Comparison of ENCODE assay signal across 24 mouse cellular contexts in genomic region chr12:31209377-31209805, GRCm38 (mm10). TPM values are rescaled to one million over a fixed set of nuclear protein-coding genes. Genes with fewer than 3 reads are reported as not detected.
DNase-seq lines count a peak whose midpoint lies in the region; ATAC-seq lines count a peak whose summit lies in the region.
"Had no signal": no experiment of that assay in that cellular context is flagged by ENCODE, and none has a peak within 500 bp of the region (broad histone marks: within the 10 kb centered on the region; RNA-seq: fewer than 3 reads in every experiment).

No protein-coding gene starts in this region.

- peak overlapping the region; percentile 62 for H3K27ac ChIP-seq in neural tube, embryonic 13.5 days (replicated peaks)
- peak overlapping the region; percentile 42; the same call in 1 of the 2 replicates for H3K27ac ChIP-seq in midbrain, embryonic 12.5 days (replicated peaks)
- H3K27ac ChIP-seq: embryonic facial prominence, embryonic 15.5 days; limb, embryonic 13.5 days; liver, embryonic 14.5 days had no signal

- H3K9me3 ChIP-seq in neural tube, embryonic 13.5 days = no peaks in the 10 kb centered on the region
- H3K9me3 ChIP-seq in midbrain, embryonic 12.5 days = no peaks in the 10 kb centered on the region
- H3K9me3 ChIP-seq: embryonic facial prominence, embryonic 15.5 days; heart, embryonic 15.5 days; limb, embryonic 13.5 days; megakaryocyte, embryonic 14.5 days had no signal

- 26% methylated on average over 5 of the region's 5 CpGs for WGBS in neural tube, embryonic 13.5 days
- 19% methylated on average over 5 of the region's 5 CpGs for whole genome bisulfite sequencing in midbrain, embryonic 12.5 days

- H3K9ac ChIP-seq in neural tube, embryonic 13.5 days = no peak overlapping the region
- H3K9ac ChIP-seq in midbrain, embryonic 12.5 days (replicated peaks) = no peak overlapping the region; the same call in 1 of the 2 replicates
- H3K9ac ChIP-seq: embryonic facial prominence, embryonic 15.5 days; heart, embryonic 15.5 days; limb, embryonic 13.5 days; liver, embryonic 14.5 days had no signal

- H3K4me2 ChIP-seq in neural tube, embryonic 13.5 days = no peak overlapping the region
- H3K4me2 ChIP-seq in midbrain, embryonic 12.5 days (replicated peaks) = no peak overlapping the region
- H3K4me2 ChIP-seq: embryonic facial prominence, embryonic 15.5 days; heart, embryonic 15.5 days; limb, embryonic 13.5 days had no signal

- peak; percentile 26 to 36 for DNase-seq in heart, adult 18-20 months
- no peak for DNase-seq in heart, adult 11 months
- DNase-seq in neural tube, embryonic 10.5 days (ENCODE audit: extremely low spot score, low spot score) = no peak
- no peak for DNase-seq in left cerebral cortex, adult 9 months (ENCODE audit: low spot score in 2 of 2)
- no peak for DNase-seq in adrenal gland, adult 8-10 months
- DNase-seq: adrenal gland, postnatal 25 days; B cell, adult 2 months; gastrocnemius, postnatal 14 days; thymus, postnatal 14 days had no signal

- H3K27me3 ChIP-seq in neural tube, embryonic 13.5 days = no peaks in the 10 kb centered on the region
- H3K27me3 ChIP-seq in midbrain, embryonic 12.5 days = no peaks in the 10 kb centered on the region
- H3K27me3 ChIP-seq: embryonic facial prominence, embryonic 15.5 days; heart, embryonic 15.5 days; limb, embryonic 13.5 days; megakaryocyte, embryonic 14.5 days had no signal

- peaks cover 32% of the 10 kb centered on the region for H3K4me1 ChIP-seq in neural tube, embryonic 13.5 days (replicated peaks)
- H3K4me1 ChIP-seq in midbrain, embryonic 12.5 days = peaks cover 8% of the 10 kb centered on the region
- H3K4me1 ChIP-seq: megakaryocyte, embryonic 14.5 days had no signal

- no peak for ATAC-seq in neural tube, embryonic 13.5 days (ENCODE audit: low read depth)
- ATAC-seq in midbrain, embryonic 12.5 days (ENCODE audit: low FRiP score, low read depth) = 0 out of 2 replicates have a peak, but pooled peaks have one; percentile 23
- ATAC-seq in megakaryocyte, adult 5-6 weeks (ENCODE audit: poor library complexity, severe bottlenecking) = no peak
- ATAC-seq: intestine, embryonic 16.5 days had no signal

- H3K36me3 ChIP-seq in neural tube, embryonic 13.5 days = no peaks in the 10 kb centered on the region
- no peaks in the 10 kb centered on the region for H3K36me3 ChIP-seq in midbrain, embryonic 12.5 days
- H3K36me3 ChIP-seq: embryonic facial prominence, embryonic 15.5 days; heart, embryonic 15.5 days; limb, embryonic 13.5 days had no signal

- no peak overlapping the region for H3K4me3 ChIP-seq in neural tube, embryonic 13.5 days
- H3K4me3 ChIP-seq in midbrain, embryonic 12.5 days = no peak overlapping the region
- H3K4me3 ChIP-seq: embryonic facial prominence, embryonic 15.5 days; heart, embryonic 15.5 days; limb, embryonic 13.5 days; megakaryocyte, embryonic 14.5 days had no signal

RNA-seq across cellular contexts. Expression of gene Gm6993, which starts 31.2 kb away (rescaled TPM):
- total RNA-seq in heart, adult 18-20 months (2021) = not detected
- not detected in 2 replicates for polyA plus RNA-seq in neural tube, embryonic 13.5 days (2015; fragmentation: Nextera tagmentation; extraction: Ambion mirVana)
- not detected in 2 replicates for polyA plus RNA-seq in midbrain, embryonic 12.5 days (2016; fragmentation: Nextera tagmentation; extraction: Ambion mirVana)
- total RNA-seq in megakaryocyte, adult 5-6 weeks (2015) = not detected in 2 replicates
- total RNA-seq in megakaryocyte, adult 5-6 weeks (2017) = not detected in 2 replicates
- total RNA-seq in adrenal gland, adult 8-10 months (2022) = not detected
- total RNA-seq: adrenal gland, postnatal 25 days; gastrocnemius, postnatal 14 days; hematopoietic stem cell, adult 5-6 weeks; layer of hippocampus, adult 8-10 months; left cerebral cortex, postnatal 10 days had no signal
- polyA plus RNA-seq: embryonic facial prominence, embryonic 15.5 days; heart, embryonic 15.5 days; intestine, embryonic 16.5 days; kidney, embryonic 16.5 days; limb, embryonic 13.5 days; liver, embryonic 14.5 days; lung, embryonic 16.5 days; spleen, adult 2 months had no signal

RNA-seq across cellular contexts. Expression of gene Lamb1, which starts 55.6 kb away (rescaled TPM):
- 10 to 100 TPM; 49.0 to 56.0 TPM for total RNA-seq in heart, adult 18-20 months (2021)
- 27.9 and 31.0 TPM in 2 replicates for polyA plus RNA-seq in neural tube, embryonic 13.5 days (2015; fragmentation: Nextera tagmentation; extraction: Ambion mirVana)
- 25.9 and 29.4 TPM in 2 replicates for polyA plus RNA-seq in midbrain, embryonic 12.5 days (2016; fragmentation: Nextera tagmentation; extraction: Ambion mirVana)
- 0.20 and 1.0 TPM in 2 replicates for total RNA-seq in megakaryocyte, adult 5-6 weeks (2015)
- 2.5 and 9.6 TPM in 2 replicates for total RNA-seq in megakaryocyte, adult 5-6 weeks (2017)
- total RNA-seq in adrenal gland, adult 8-10 months (2022) = 100 to 1,000 TPM; 109 to 247 (median 188) TPM
- total RNA-seq: hematopoietic stem cell, adult 5-6 weeks had no signal

Comparison
In these comparisons a context has a peak if more than half of its experiments do, and no peak if none do; other contexts are left out.
1. DNase-seq: peak in heart, adult 18-20 months (2 of 2); none in heart, adult 11 months (single experiment), neural tube, embryonic 10.5 days (single experiment), left cerebral cortex, adult 9 months (0 of 2) and adrenal gland, adult 8-10 months (single experiment).
2. RNA of gene Lamb1, which starts 55.6 kb away (total RNA-seq): 109 to 247 TPM in adrenal gland, adult 8-10 months and 49.0 to 56.0 TPM in heart, adult 18-20 months; 0.20 to 9.6 TPM in megakaryocyte, adult 5-6 weeks; every median in the first group is over 4 times any median in the second.